Mouse (Mus musculus) neural tube, embryonic 13.5 days (tissue): ENCODE results near the gene Swap70. TPM values are rescaled to one million over a fixed set of nuclear protein-coding genes. Genes with fewer than 3 reads are reported as not detected.
A peak's percentile ranks its signal among the peaks of the same experiment; 100 is the strongest.

Experiments
- ATAC-seq: fragments of 200-750 bp; cut with Nextera tagmentation; 2 replicates; pipeline ENCODE4 v1.8.0; 2017; ENCODE audit warnings: low read depth, mild to moderate bottlenecking, moderate TSS enrichment, moderate library complexity
- H3K27ac ChIP-seq: fragments of 300-500 bp; sonication (generic); replicated peaks from 2 replicates; pipeline ENCODE4 v1.5.1; 2015; ENCODE audit warnings: moderate library complexity, mild to moderate bottlenecking, inconsistent platforms
- H3K27me3 ChIP-seq: fragments of 300-500 bp; sonication (generic); 2 replicates; pipeline ENCODE4 v1.6.1; 2015; ENCODE audit warnings: mild to moderate bottlenecking, inconsistent platforms
- H3K36me3 ChIP-seq: fragments of 300-500 bp; sonication (generic); 2 replicates; pipeline ENCODE4 v1.6.1; 2015; ENCODE audit warnings: mild to moderate bottlenecking, inconsistent platforms
- H3K4me1 ChIP-seq: fragments of 300-500 bp; sonication (generic); replicated peaks from 2 replicates; pipeline ENCODE4 v1.6.1; 2015; ENCODE audit warnings: inconsistent platforms
- H3K4me2 ChIP-seq: fragments of 300-500 bp; sonication (generic); 2 replicates; pipeline ENCODE4 v1.6.1; 2015; ENCODE audit warnings: inconsistent platforms, mild to moderate bottlenecking, moderate library complexity
- H3K4me3 ChIP-seq: fragments of 300-500 bp; sonication (generic); 2 replicates; pipeline ENCODE4 v1.5.1; 2015; ENCODE audit warnings: mild to moderate bottlenecking, inconsistent platforms
- H3K9ac ChIP-seq: fragments of 300-500 bp; sonication (generic); 2 replicates; pipeline ENCODE4 v1.6.1; 2015; ENCODE audit warnings: moderate library complexity, mild to moderate bottlenecking, inconsistent platforms
- H3K9me3 ChIP-seq: fragments of 300-500 bp; sonication (generic); 2 replicates; pipeline ENCODE4 v1.6.1; 2016; ENCODE audit warnings: inconsistent platforms
- WGBS: fragments of 180-500 bp; shearing (Covaris S2); methylation state at CpG from one replicate; pipeline ENCODE4 v1.1.7; 2015; 5-methylcytosine and 5-hydroxymethylcytosine counted together
- polyA plus RNA-seq: library from polyadenylated mRNA; unstranded; fragments of >200 nt; fragmentation: Nextera tagmentation; extraction: Ambion mirVana; gene quantifications from 2 replicates; pipeline ENCODE4 v1.2.1, GENCODE M21; 2015

Swap70 gene
- 10.4 and 14.4 TPM in 2 replicates for polyA plus RNA-seq

- Histone ChIP-seq H3K27me3 (peaks cover 8% of the 10 kb centered on the region), H3K4me2 (peak within 1 kb of the TSS; percentile 91), H3K36me3 (0 out of 2 replicates have a peak, but pooled peaks cover 3% of the 10 kb centered on the region), H3K27ac (peak within 1 kb of the TSS; percentile 79), H3K4me1 (peaks cover 5% of the 10 kb centered on the region; the same call in 1 of the 2 replicates), H3K9me3 (no peaks in the 10 kb centered on the region), H3K4me3 (peak within 1 kb of the TSS; percentile 60), H3K9ac (peak within 1 kb of the TSS; percentile 77)
- peak; percentile 99 for ATAC-seq
- under 1% methylated on average over 73 of the region's 73 CpGs for WGBS
Observed at GRCm38 (mm10) chr7:110221586-110222481, at the start of gene Swap70. TSS of gene Swap70 (plus strand) at chr7:110221711.

GRCm38 (mm10) chr7:110179208-110179607 lies 42.3 kb upstream of the Swap70 start:
- H3K9me3 ChIP-seq = no peaks in the 10 kb centered on the region
- H3K9ac ChIP-seq = no peak overlapping the region
- WGBS = 86% methylated on average over 7 of the region's 7 CpGs

GRCm38 (mm10) chr7:110180613-110181012 lies 40.9 kb upstream of the Swap70 start:
- Histone ChIP-seq H3K4me2 (no peak overlapping the region), H3K27ac (no peak overlapping the region), H3K4me1 (no peaks in the 10 kb centered on the region), H3K36me3 (no peaks in the 10 kb centered on the region), H3K9me3 (no peaks in the 10 kb centered on the region), H3K4me3 (no peak overlapping the region), H3K27me3 (no peaks in the 10 kb centered on the region), H3K9ac (no peak overlapping the region)
- ATAC-seq = no peak

More at GRCm38 (mm10) chr7:110179208-110179607, 42.3 kb upstream of the Swap70 start:
- no peak overlapping the region for H3K4me2 ChIP-seq
- no peak for ATAC-seq
- no peak overlapping the region for H3K27ac ChIP-seq
- H3K4me3 ChIP-seq = no peak overlapping the region
- H3K36me3 ChIP-seq = no peaks in the 10 kb centered on the region
- H3K4me1 ChIP-seq = no peaks in the 10 kb centered on the region
- H3K27me3 ChIP-seq = no peaks in the 10 kb centered on the region

GRCm38 (mm10) chr7:110181446-110181845 lies 40.1 kb upstream of the Swap70 start:
- no peaks in the 10 kb centered on the region for H3K27me3 ChIP-seq
- no peak for ATAC-seq
- H3K4me1 ChIP-seq = no peaks in the 10 kb centered on the region
- no peaks in the 10 kb centered on the region for H3K9me3 ChIP-seq
- no peak overlapping the region for H3K9ac ChIP-seq
- no peak overlapping the region for H3K27ac ChIP-seq
- H3K4me3 ChIP-seq = no peak overlapping the region
- H3K36me3 ChIP-seq = no peaks in the 10 kb centered on the region
- H3K4me2 ChIP-seq = no peak overlapping the region
- WGBS = 69% methylated on average over 8 of the region's 8 CpGs

GRCm38 (mm10) chr7:110184608-110185007 lies 36.9 kb upstream of the Swap70 start:
- no peak for ATAC-seq
- H3K4me3 ChIP-seq = no peak overlapping the region
- whole genome bisulfite sequencing = 87% methylated on average over 3 of the region's 3 CpGs
- no peaks in the 10 kb centered on the region for H3K9me3 ChIP-seq
- H3K9ac ChIP-seq = no peak overlapping the region
- H3K4me2 ChIP-seq = no peak overlapping the region
- H3K27ac ChIP-seq = no peak overlapping the region
- no peaks in the 10 kb centered on the region for H3K36me3 ChIP-seq
- H3K4me1 ChIP-seq = no peaks in the 10 kb centered on the region
- no peaks in the 10 kb centered on the region for H3K27me3 ChIP-seq

GRCm38 (mm10) chr7:110189951-110190350 lies 31.6 kb upstream of the Swap70 start:
- Histone ChIP-seq H3K4me2 (no peak overlapping the region), H3K27ac (no peak overlapping the region), H3K9me3 (no peaks in the 10 kb centered on the region), H3K9ac (no peak overlapping the region), H3K36me3 (no peaks in the 10 kb centered on the region), H3K4me1 (no peaks in the 10 kb centered on the region), H3K4me3 (no peak overlapping the region), H3K27me3 (no peaks in the 10 kb centered on the region)
- 38% methylated on average over 7 of the region's 7 CpGs for WGBS
- no peak for ATAC-seq

- H3K9ac ChIP-seq = no peak overlapping the region
- H3K4me3 ChIP-seq = no peak overlapping the region
- H3K9me3 ChIP-seq = no peaks in the 10 kb centered on the region
- H3K4me2 ChIP-seq = no peak overlapping the region
- ATAC-seq = no peak
- no peaks in the 10 kb centered on the region for H3K27me3 ChIP-seq
- H3K4me1 ChIP-seq = no peaks in the 10 kb centered on the region
- H3K36me3 ChIP-seq = no peaks in the 10 kb centered on the region
- 95% methylated on average over 3 of the region's 3 CpGs for WGBS
- H3K27ac ChIP-seq = no peak overlapping the region
Observed at GRCm38 (mm10) chr7:110193186-110193585, 28.3 kb upstream of the Swap70 start.

GRCm38 (mm10) chr7:110197176-110197575 lies 24.3 kb upstream of the Swap70 start:
- Histone ChIP-seq H3K4me3 (no peak overlapping the region), H3K27me3 (no peaks in the 10 kb centered on the region), H3K9me3 (no peaks in the 10 kb centered on the region), H3K4me2 (no peak overlapping the region), H3K27ac (no peak overlapping the region), H3K36me3 (no peaks in the 10 kb centered on the region), H3K9ac (no peak overlapping the region), H3K4me1 (no peaks in the 10 kb centered on the region)
- no peak for ATAC-seq
- WGBS = 89% methylated on average over 7 of the region's 7 CpGs

GRCm38 (mm10) chr7:110201933-110202332 lies 19.6 kb upstream of the Swap70 start:
- no peak for ATAC-seq
- no peak overlapping the region for H3K27ac ChIP-seq
- no peak overlapping the region for H3K4me3 ChIP-seq

GRCm38 (mm10) chr7:110204208-110204607 lies 17.3 kb upstream of the Swap70 start:
- ATAC-seq = no peak
- WGBS = 93% methylated on average over 4 of the region's 4 CpGs
- Histone ChIP-seq H3K4me2 (no peak overlapping the region), H3K9me3 (peaks cover 24% of the 10 kb centered on the region), H3K4me3 (no peak overlapping the region), H3K36me3 (no peaks in the 10 kb centered on the region), H3K27me3 (no peaks in the 10 kb centered on the region), H3K9ac (no peak overlapping the region), H3K4me1 (no peaks in the 10 kb centered on the region), H3K27ac (no peak overlapping the region)

More at GRCm38 (mm10) chr7:110201933-110202332, 19.6 kb upstream of the Swap70 start:
- Histone ChIP-seq H3K9me3 (peaks cover 9% of the 10 kb centered on the region; the same call in 1 of the 2 replicates), H3K4me2 (no peak overlapping the region), H3K9ac (no peak overlapping the region), H3K36me3 (no peaks in the 10 kb centered on the region), H3K4me1 (no peaks in the 10 kb centered on the region), H3K27me3 (no peaks in the 10 kb centered on the region)
- WGBS = 95% methylated on average over 6 of the region's 6 CpGs

- Histone ChIP-seq H3K4me2 (no peak overlapping the region), H3K27me3 (no peaks in the 10 kb centered on the region), H3K9ac (no peak overlapping the region), H3K27ac (no peak overlapping the region), H3K4me1 (no peaks in the 10 kb centered on the region), H3K9me3 (peaks cover 24% of the 10 kb centered on the region), H3K4me3 (no peak overlapping the region), H3K36me3 (no peaks in the 10 kb centered on the region)
- no peak for ATAC-seq
- 92% methylated on average over 6 of the region's 6 CpGs for WGBS
Observed at GRCm38 (mm10) chr7:110208341-110208740, 13.2 kb upstream of the Swap70 start.

- Histone ChIP-seq H3K9ac (no peak overlapping the region), H3K36me3 (no peaks in the 10 kb centered on the region), H3K9me3 (peaks cover 24% of the 10 kb centered on the region), H3K27me3 (no peaks in the 10 kb centered on the region), H3K4me1 (no peaks in the 10 kb centered on the region), H3K4me2 (no peak overlapping the region), H3K4me3 (no peak overlapping the region), H3K27ac (no peak overlapping the region)
- no peak for ATAC-seq
- 83% methylated on average over 6 of the region's 6 CpGs for WGBS
Observed at GRCm38 (mm10) chr7:110209422-110209821, 12.1 kb upstream of the Swap70 start.
